Mouse (Mus musculus) erythroblast, embryonic 14.5 days (primary cell): ENCODE measurements around the gene Plcb4.

Experiments
- GATA1 ChIP-seq: IDR thresholded peaks from 2 replicates; pipeline ENCODE4 v1.6.1; 2012; ENCODE audit warnings: low read length, inconsistent platforms, mixed read lengths
- TAL1 ChIP-seq: IDR thresholded peaks from 3 replicates; pipeline ENCODE4 v1.6.1; 2012; ENCODE audit warnings: low read length, inconsistent platforms, mixed read lengths

DNA sequence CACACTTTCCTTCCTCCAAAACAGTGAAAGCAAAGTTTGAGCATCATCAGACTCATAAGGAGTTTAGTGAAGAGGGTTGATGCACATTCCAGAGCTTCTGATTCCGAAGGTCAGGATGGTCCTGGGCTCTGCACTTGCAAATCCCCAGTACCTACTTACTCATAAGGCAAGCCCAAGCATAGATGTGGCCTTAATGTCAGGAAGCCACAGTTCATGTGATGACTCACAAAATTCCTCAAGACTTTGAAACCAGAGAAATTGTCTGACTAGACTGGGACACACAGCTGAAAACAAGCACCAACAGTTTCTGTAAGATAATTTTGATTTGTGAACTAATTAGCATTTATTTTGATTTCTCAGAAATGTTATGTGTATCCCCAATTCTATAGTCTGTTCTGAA is 42.7 kb upstream of the Plcb4 start:
- TF ChIP-seq TAL1 (no peak), GATA1 (no peak)
